Mouse (Mus musculus) embryonic facial prominence, embryonic 11.5 days (tissue): ENCODE data around the gene Ifi47. TPM values are rescaled to one million over a fixed set of nuclear protein-coding genes. Genes with fewer than 3 reads are reported as not detected.

Experiments used
- ATAC-seq: fragments of 200-750 bp; cut with Nextera tagmentation; replicated peaks from 2 replicates; pipeline ENCODE4 v1.8.0; 2017; ENCODE audit warnings: low read depth; ENCODE audit not compliant: insufficient number of reproducible peaks, low FRiP score, low TSS enrichment
- DNase-seq: peaks from one replicate; pipeline ENCODE4 v3.0.0-alpha.2; 2015; ENCODE audit warnings: low spot score
- H3K27ac ChIP-seq: fragments of 300-500 bp; sonication (generic); replicated peaks from 2 replicates; pipeline ENCODE4 v1.5.1; 2014; ENCODE audit warnings: mild to moderate bottlenecking, low read depth, low read length, control low read depth
- H3K27me3 ChIP-seq: fragments of 300-500 bp; sonication (generic); 2 replicates; pipeline ENCODE4 v1.6.1; 2014; ENCODE audit warnings: mild to moderate bottlenecking, low read length, moderate library complexity, mixed read lengths; ENCODE audit not compliant: control insufficient read depth, insufficient read depth
- H3K36me3 ChIP-seq: fragments of 300-500 bp; sonication (generic); replicated peaks from 2 replicates; pipeline ENCODE4 v1.6.1; 2014; ENCODE audit warnings: low read depth, mild to moderate bottlenecking, low read length, moderate library complexity, mixed read lengths; ENCODE audit not compliant: control insufficient read depth, insufficient read depth
- H3K4me1 ChIP-seq: fragments of 300-500 bp; sonication (generic); 2 replicates; pipeline ENCODE4 v1.6.1; 2014; ENCODE audit warnings: low read length, mixed read lengths; ENCODE audit not compliant: control insufficient read depth, insufficient read depth
- H3K4me2 ChIP-seq: fragments of 300-500 bp; sonication (generic); 2 replicates; pipeline ENCODE4 v1.6.1; 2014; ENCODE audit warnings: low read depth, mild to moderate bottlenecking, control low read depth, low read length, moderate library complexity
- H3K4me3 ChIP-seq: fragments of 300-500 bp; sonication (generic); 2 replicates; pipeline ENCODE4 v1.5.1; 2014; ENCODE audit warnings: low read depth, low read length, control low read depth
- H3K9ac ChIP-seq: fragments of 300-500 bp; sonication (generic); replicated peaks from 2 replicates; pipeline ENCODE4 v1.6.1; 2014; ENCODE audit warnings: mild to moderate bottlenecking, control low read depth, low read length
- H3K9me3 ChIP-seq: fragments of 300-500 bp; sonication (generic); replicated peaks from 2 replicates; pipeline ENCODE4 v1.6.1; 2016; ENCODE audit warnings: mild to moderate bottlenecking, low read length, inconsistent platforms, mixed read lengths; ENCODE audit not compliant: control insufficient read depth
- WGBS: fragments of 180-500 bp; shearing (Covaris S2); extraction: QIAGEN DNeasy Blood & Tissue Kit; methylation state at CpG from one replicate; pipeline ENCODE4 v1.1.7; 2014; 5-methylcytosine and 5-hydroxymethylcytosine counted together
- polyA plus RNA-seq: library from polyadenylated mRNA; unstranded; fragments of >200 nt; fragmentation: Nextera tagmentation; extraction: Ambion mirVana; gene quantifications from 2 replicates; pipeline ENCODE4 v1.2.1, GENCODE M21; 2014

Gene Ifi47
- polyA plus RNA-seq, 1 experiment from 2014 or later, result 0.56 TPM

DNA sequence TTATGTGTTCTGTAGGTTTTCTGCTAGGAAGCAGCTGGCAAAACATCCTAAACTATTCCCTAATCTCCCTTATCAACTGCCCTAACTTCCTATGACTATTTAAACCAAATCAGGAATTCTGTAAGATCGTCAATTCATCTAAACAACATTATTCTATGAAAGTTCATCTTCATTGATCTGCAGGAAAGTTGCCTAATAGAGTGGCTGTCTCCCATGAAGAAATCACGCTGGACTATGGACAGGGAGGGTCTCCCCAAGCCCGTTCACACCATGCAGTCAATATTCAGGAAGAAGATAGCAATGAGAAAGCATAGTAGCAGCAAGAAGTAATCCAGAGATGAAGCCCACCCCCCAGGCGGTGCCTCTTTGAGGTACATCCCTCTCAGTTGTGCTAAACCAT lies 14.8 kb downstream of the Ifi47 start:
- WGBS, result 83% methylated on average over 4 of the region's 4 CpGs
- H3K4me2 ChIP-seq, result no peak overlapping the region
- no peak for DNase-seq
- no peaks in the 10 kb centered on the region for H3K9me3 ChIP-seq
- H3K27me3 ChIP-seq, result no peaks in the 10 kb centered on the region
- ATAC-seq, result no peak
- H3K36me3 ChIP-seq, result no peaks in the 10 kb centered on the region
- no peak overlapping the region for H3K27ac ChIP-seq
- H3K4me3 ChIP-seq, result no peak overlapping the region
- no peak overlapping the region for H3K9ac ChIP-seq
- no peaks in the 10 kb centered on the region for H3K4me1 ChIP-seq

DNA sequence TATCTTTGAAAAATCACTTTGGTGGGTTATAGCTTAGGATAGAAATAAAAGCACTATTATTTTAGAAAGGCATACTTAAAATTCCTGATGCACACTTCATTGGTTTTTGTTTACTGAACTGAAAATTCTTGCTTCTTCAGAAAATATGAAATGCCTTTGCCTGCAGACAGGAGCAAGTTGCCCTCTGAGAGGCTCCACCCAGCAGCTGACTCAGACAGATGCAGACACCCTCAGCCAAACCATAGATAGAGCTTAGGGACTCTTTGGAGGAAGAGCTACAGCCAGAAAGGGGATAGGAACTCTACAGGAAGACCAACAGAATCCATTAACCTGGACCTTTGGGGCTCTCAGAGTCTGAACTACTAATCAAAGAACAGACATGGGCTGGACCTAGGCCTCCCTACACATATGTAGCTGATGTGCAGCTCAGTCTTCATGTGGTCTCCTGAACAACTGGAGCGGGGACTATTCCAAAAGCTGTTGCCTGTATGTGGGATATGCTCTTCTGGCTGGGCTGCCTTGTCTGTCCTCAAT lies 15.7 kb downstream of the Ifi47 start:
- DNase-seq, result no peak
- Histone ChIP-seq H3K36me3 (no peaks in the 10 kb centered on the region), H3K4me3 (no peak overlapping the region), H3K4me2 (no peak overlapping the region), H3K27me3 (no peaks in the 10 kb centered on the region), H3K9me3 (no peaks in the 10 kb centered on the region), H3K9ac (no peak overlapping the region), H3K4me1 (no peaks in the 10 kb centered on the region), H3K27ac (no peak overlapping the region)
- 100% methylated on average over 1 of the region's 1 CpGs for WGBS
- no peak for ATAC-seq

DNA sequence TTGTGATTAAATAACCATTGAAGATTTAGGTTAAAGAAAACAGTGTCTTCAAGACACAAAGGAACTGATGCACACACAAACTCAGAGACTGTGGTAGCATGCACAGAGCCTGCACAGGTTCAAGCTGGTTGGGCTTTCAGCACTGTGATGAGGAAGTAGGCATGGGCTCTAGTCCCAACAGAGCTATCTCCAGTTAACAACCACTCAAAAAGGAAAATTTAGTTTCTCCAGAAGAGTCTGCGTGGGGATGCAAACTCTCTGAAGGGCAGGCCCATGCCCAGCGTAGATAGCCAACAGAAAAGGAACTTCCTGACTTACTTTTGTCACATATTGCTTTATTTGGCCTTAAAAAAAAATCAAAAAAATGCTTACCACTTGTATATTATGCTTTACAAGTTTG lies 16.4 kb downstream of the Ifi47 start:
- H3K9me3 ChIP-seq, result no peaks in the 10 kb centered on the region
- 84% methylated on average over 2 of the region's 2 CpGs for WGBS

DNA sequence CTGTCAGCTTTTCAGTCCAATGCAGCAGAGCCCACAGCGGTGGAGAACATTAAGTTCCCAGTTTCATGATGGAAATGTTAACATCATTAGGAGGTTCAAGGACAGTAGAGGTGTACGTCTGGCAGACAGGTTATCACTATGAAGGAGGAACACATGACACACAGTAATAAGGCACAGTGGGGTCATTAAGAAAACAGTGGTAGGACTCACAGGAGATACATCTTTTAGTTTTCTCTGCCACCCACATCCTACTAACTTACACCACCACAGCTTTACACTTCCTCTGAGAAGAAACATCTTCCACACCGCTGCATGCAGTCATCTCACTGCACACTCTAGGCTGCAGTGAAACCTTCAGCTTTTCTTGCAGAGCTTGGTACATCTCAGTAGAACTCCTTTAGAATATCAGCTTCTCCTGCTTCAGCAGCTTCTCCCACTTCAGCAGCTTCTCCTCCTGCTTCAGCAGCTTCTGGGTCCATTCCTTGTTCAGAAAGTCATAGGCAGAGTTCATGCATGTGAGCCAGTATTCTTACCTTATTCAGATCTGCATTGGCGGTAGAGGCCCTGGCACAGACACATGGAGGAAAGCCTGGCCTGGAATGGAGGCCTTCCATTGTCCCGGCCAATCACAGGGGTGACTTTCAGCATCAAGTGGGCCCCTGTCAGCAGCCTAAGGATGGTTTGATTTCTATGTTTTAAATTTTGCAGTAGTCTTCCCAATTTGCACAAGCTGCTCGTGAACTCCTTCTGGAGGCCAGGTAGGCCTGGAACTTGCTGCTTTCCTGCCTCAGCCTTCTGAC lies 17.7 kb downstream of the Ifi47 start:
- Histone ChIP-seq H3K27me3 (no peaks in the 10 kb centered on the region), H3K4me2 (no peak overlapping the region), H3K9me3 (no peaks in the 10 kb centered on the region), H3K9ac (no peak overlapping the region), H3K4me3 (no peak overlapping the region), H3K27ac (no peak overlapping the region), H3K4me1 (no peaks in the 10 kb centered on the region), H3K36me3 (no peaks in the 10 kb centered on the region)
- DNase-seq (no peak), ATAC-seq (no peak)
- 85% methylated on average over 6 of the region's 6 CpGs for WGBS

More for the DNA sequence above, 16.4 kb downstream of the Ifi47 start:
- Histone ChIP-seq H3K4me2 (no peak overlapping the region), H3K4me3 (no peak overlapping the region), H3K9ac (no peak overlapping the region), H3K27ac (no peak overlapping the region), H3K27me3 (no peaks in the 10 kb centered on the region), H3K4me1 (no peaks in the 10 kb centered on the region), H3K36me3 (no peaks in the 10 kb centered on the region)
- DNase-seq (no peak), ATAC-seq (no peak)

DNA sequence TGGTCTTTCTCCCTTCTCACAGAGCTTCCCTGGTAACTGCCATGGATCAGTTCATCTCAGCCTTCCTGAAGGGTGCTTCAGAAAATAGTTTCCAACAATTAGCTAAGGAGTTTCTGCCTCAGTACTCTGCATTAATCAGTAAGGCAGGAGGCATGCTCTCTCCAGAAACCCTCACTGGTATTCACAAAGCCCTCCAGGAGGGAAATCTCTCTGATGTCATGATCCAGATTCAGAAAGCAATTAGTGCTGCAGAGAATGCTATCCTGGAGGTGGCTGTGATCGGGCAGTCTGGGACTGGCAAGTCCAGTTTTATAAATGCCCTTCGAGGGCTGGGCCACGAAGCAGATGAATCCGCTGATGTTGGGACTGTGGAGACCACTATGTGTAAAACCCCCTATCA lies 19.0 kb downstream of the Ifi47 start:
- DNase-seq, result no peak
- no peak for ATAC-seq
- no peak overlapping the region for H3K9ac ChIP-seq
- H3K4me1 ChIP-seq, result no peaks in the 10 kb centered on the region
- no peak overlapping the region for H3K27ac ChIP-seq
- H3K4me3 ChIP-seq, result no peak overlapping the region
- no peaks in the 10 kb centered on the region for H3K27me3 ChIP-seq
- no peaks in the 10 kb centered on the region for H3K36me3 ChIP-seq
- H3K9me3 ChIP-seq, result no peaks in the 10 kb centered on the region
- H3K4me2 ChIP-seq, result no peak overlapping the region
- 88% methylated on average over 4 of the region's 4 CpGs for WGBS

DNA sequence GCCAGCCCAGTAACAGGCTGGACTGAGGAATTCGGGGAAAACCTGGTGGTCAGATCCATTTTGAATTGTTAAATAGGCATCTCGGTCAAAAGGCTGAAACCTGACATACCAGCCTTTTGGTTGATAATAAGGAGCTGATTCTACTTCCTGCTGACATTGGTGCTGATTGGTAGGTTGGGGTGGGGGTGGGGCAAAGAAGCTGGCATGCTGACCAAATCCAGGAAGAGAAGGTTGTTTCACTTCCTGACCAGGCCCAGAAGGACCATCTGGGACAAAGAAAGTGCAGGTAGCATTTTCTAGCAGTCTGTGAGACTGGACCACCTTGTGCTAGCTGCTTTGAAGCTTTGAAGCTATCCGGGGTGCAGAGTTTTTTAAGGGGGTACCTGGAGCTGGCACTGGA lies 24.0 kb downstream of the Ifi47 start:
- Histone ChIP-seq H3K4me1 (0 out of 2 replicates have a peak, but pooled peaks cover 2% of the 10 kb centered on the region), H3K9me3 (no peaks in the 10 kb centered on the region), H3K9ac (no peak overlapping the region), H3K27ac (no peak overlapping the region), H3K4me3 (no peak overlapping the region), H3K27me3 (no peaks in the 10 kb centered on the region), H3K4me2 (no peak overlapping the region), H3K36me3 (no peaks in the 10 kb centered on the region)
- 82% methylated on average over 3 of the region's 3 CpGs for WGBS
- ATAC-seq (no peak), DNase-seq (no peak)

DNA sequence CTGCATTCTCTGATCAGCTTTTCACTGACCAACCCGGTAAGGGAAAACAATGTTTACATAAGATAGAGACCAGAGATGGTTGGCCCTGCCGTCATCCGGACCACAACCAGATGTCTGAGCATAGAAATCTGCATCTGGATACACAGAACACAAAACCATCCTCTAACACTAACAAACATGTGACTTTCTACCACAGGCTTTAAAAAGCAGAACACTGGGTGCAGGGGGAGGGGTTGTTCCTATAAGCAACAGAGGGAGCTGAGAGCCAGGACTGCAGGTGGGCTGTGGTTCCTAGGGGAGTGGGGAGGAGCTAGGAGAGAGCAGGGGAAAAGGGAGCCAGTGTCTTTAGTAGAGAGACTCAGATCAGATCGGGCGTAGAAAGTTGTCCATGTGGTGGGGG lies 25.1 kb downstream of the Ifi47 start:
- H3K4me3 ChIP-seq, result no peak overlapping the region
- no peaks in the 10 kb centered on the region for H3K27me3 ChIP-seq
- H3K4me1 ChIP-seq, result 0 out of 2 replicates have a peak, but pooled peaks cover 2% of the 10 kb centered on the region
- H3K4me2 ChIP-seq, result no peak overlapping the region
- no peaks in the 10 kb centered on the region for H3K9me3 ChIP-seq
- ATAC-seq, result no peak
- no peak for DNase-seq
- no peaks in the 10 kb centered on the region for H3K36me3 ChIP-seq
- no peak overlapping the region for H3K9ac ChIP-seq
- no peak overlapping the region for H3K27ac ChIP-seq
- WGBS, result 42% methylated on average over 5 of the region's 5 CpGs

DNA sequence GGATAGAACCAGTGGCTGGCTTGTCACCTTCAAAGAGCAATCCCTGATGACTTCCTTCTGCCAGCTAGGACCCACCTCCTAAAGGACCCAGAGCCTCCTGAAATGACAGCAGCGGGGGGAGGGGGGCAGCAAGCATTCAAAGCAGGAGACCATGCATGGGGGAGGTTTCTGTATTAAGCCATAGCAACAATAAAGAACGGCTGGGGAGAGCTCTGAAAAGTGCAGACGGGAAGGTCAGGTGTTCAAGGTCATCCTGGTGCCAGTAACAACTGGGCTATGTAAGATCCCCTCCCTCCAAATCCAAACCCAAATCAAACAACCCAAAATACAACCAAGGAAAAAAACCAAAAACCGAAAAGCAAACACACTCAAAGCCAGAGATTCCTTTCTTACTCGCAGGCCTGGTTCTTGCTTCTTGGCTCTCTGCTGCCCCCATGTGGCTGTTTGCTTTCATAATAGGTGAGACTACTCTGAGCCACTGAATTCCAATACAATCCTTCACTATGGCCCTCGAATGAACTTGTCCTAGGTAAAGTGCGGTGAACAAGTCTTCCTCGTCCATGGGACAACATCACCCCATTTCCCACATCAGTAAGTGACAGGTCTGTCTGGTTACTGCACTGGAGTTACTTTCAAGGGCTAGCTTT lies 26.8 kb downstream of the Ifi47 start:
- no peak overlapping the region for H3K9ac ChIP-seq
- no peak; the same call in 1 of the 2 replicates for ATAC-seq

More for the DNA sequence above, 26.8 kb downstream of the Ifi47 start:
- Histone ChIP-seq H3K27ac (no peak overlapping the region), H3K4me1 (0 out of 2 replicates have a peak, but pooled peaks cover 2% of the 10 kb centered on the region), H3K9me3 (no peaks in the 10 kb centered on the region), H3K36me3 (no peaks in the 10 kb centered on the region), H3K27me3 (no peaks in the 10 kb centered on the region), H3K4me2 (no peak overlapping the region), H3K4me3 (no peak overlapping the region)
- DNase-seq, result peak; percentile 91
- WGBS, result 23% methylated on average over 8 of the region's 8 CpGs
